Mouse (Mus musculus) neural tube, embryonic 11.5 days (tissue): ENCODE measurements around the gene Igsf21. TPM values are rescaled to one million over a fixed set of nuclear protein-coding genes. Genes with fewer than 3 reads are reported as not detected.

ENCODE experiments used
- ATAC-seq: fragments of 200-750 bp; cut with Nextera tagmentation; 2 replicates; pipeline ENCODE4 v1.8.0; 2017; ENCODE audit warnings: moderate number of reproducible peaks, mild to moderate bottlenecking, moderate TSS enrichment, moderate library complexity; ENCODE audit not compliant: insufficient read depth, low FRiP score, low TSS enrichment
- DNase-seq: peaks from one replicate; pipeline ENCODE4 v3.0.0-alpha.2; 2015; ENCODE audit warnings: low spot score
- H3K27ac ChIP-seq: fragments of 300-500 bp; sonication (generic); 2 replicates; pipeline ENCODE4 v1.5.1; 2014; ENCODE audit warnings: low read depth, mild to moderate bottlenecking, low read length
- H3K27me3 ChIP-seq: fragments of 300-500 bp; sonication (generic); 2 replicates; pipeline ENCODE4 v1.6.1; 2014; ENCODE audit warnings: mild to moderate bottlenecking, low read length, mixed read lengths; ENCODE audit not compliant: control insufficient read depth, insufficient read depth
- H3K36me3 ChIP-seq: fragments of 300-500 bp; sonication (generic); 2 replicates; pipeline ENCODE4 v1.6.1; 2014; ENCODE audit warnings: mild to moderate bottlenecking, low read length, moderate library complexity, mixed read lengths; ENCODE audit not compliant: control insufficient read depth, insufficient read depth
- H3K4me1 ChIP-seq: fragments of 300-500 bp; sonication (generic); 2 replicates; pipeline ENCODE4 v1.6.1; 2014; ENCODE audit warnings: low read length, mixed read lengths; ENCODE audit not compliant: control insufficient read depth, insufficient read depth
- H3K4me2 ChIP-seq: fragments of 300-500 bp; sonication (generic); 2 replicates; pipeline ENCODE4 v1.6.1; 2014; ENCODE audit warnings: low read depth, mild to moderate bottlenecking, moderate library complexity
- H3K4me3 ChIP-seq: fragments of 300-500 bp; sonication (generic); 2 replicates; pipeline ENCODE4 v1.5.1; 2014; ENCODE audit warnings: low read depth, low read length
- H3K9ac ChIP-seq: fragments of 300-500 bp; sonication (generic); 2 replicates; pipeline ENCODE4 v1.6.1; 2014; ENCODE audit warnings: mild to moderate bottlenecking, low read length
- H3K9me3 ChIP-seq: fragments of 300-500 bp; sonication (generic); 2 replicates; pipeline ENCODE4 v1.6.1; 2016; ENCODE audit warnings: low read length; ENCODE audit not compliant: control insufficient read depth
- WGBS: fragments of 180-500 bp; shearing (Covaris S2); extraction: QIAGEN DNeasy Blood & Tissue Kit; methylation state at CpG from one replicate; pipeline ENCODE4 v1.1.7; 2014; 5-methylcytosine and 5-hydroxymethylcytosine counted together
- polyA plus RNA-seq: library from polyadenylated mRNA; unstranded; fragments of >200 nt; fragmentation: Nextera tagmentation; extraction: Ambion mirVana; gene quantifications from 2 replicates; pipeline ENCODE4 v1.2.1, GENCODE M21; 2014

Igsf21 gene
- polyA plus RNA-seq, 1 experiment from 2014 or later = 12.9 TPM

- peaks cover 10% of the 10 kb centered on the region for H3K4me1 ChIP-seq
- H3K4me3 ChIP-seq = no peak overlapping the region
- no peaks in the 10 kb centered on the region for H3K27me3 ChIP-seq
- peak; percentile 63 for ATAC-seq
- no peak overlapping the region for H3K9ac ChIP-seq
- peak; percentile 68 for DNase-seq
- H3K4me2 ChIP-seq = no peak overlapping the region
- H3K27ac ChIP-seq = no peak overlapping the region
- no peaks in the 10 kb centered on the region for H3K9me3 ChIP-seq
- 0% methylated on average over 5 of the region's 5 CpGs for WGBS
- no peaks in the 10 kb centered on the region for H3K36me3 ChIP-seq
Measured at GRCm38 (mm10) chr4:140131201-140131600, 115.4 kb downstream of the Igsf21 start.

- ATAC-seq (no peak), DNase-seq (no peak)
- Histone ChIP-seq H3K4me1 (peaks cover 10% of the 10 kb centered on the region), H3K9me3 (no peaks in the 10 kb centered on the region), H3K9ac (no peak overlapping the region), H3K27ac (no peak overlapping the region), H3K4me3 (no peak overlapping the region), H3K36me3 (no peaks in the 10 kb centered on the region), H3K4me2 (no peak overlapping the region), H3K27me3 (no peaks in the 10 kb centered on the region)
- 63% methylated on average over 12 of the region's 12 CpGs for WGBS
Measured at GRCm38 (mm10) chr4:140129553-140130275, 116.9 kb downstream of the Igsf21 start.

DNA sequence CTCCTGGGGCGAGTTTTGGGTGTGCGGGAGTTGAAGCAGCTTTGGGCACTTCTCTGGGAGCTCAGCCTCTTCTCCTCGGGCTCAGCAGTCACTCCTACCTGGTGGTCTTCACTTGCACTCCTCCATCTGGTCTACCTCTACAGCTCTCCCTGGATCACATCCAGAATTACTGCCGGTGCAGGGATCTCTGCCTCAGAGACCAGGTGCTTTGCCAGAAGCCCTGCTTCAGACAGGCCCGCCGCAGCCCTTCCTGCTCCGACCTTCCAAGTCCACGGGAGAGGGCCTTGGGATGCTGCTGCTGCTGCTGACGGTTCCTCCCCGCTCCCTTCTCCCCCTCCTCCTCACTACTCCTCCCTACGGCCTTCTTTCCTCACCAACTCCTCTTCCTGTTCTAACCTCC, 118.5 kb downstream of the Igsf21 start:
- DNase-seq (no peak), ATAC-seq (no peak)
- H3K4me3 ChIP-seq = no peak overlapping the region
- no peaks in the 10 kb centered on the region for H3K36me3 ChIP-seq
- H3K27me3 ChIP-seq = no peaks in the 10 kb centered on the region
- H3K27ac ChIP-seq = no peak overlapping the region
- H3K4me2 ChIP-seq = no peak overlapping the region
- WGBS = 86% methylated on average over 11 of the region's 11 CpGs
- no peaks in the 10 kb centered on the region for H3K9me3 ChIP-seq
- H3K4me1 ChIP-seq = peaks cover 10% of the 10 kb centered on the region
- H3K9ac ChIP-seq = no peak overlapping the region

- Histone ChIP-seq H3K4me1 (peaks cover 1% of the 10 kb centered on the region), H3K9ac (no peak overlapping the region), H3K27me3 (no peaks in the 10 kb centered on the region), H3K4me3 (no peak overlapping the region), H3K27ac (no peak overlapping the region), H3K9me3 (no peaks in the 10 kb centered on the region), H3K4me2 (no peak overlapping the region), H3K36me3 (no peaks in the 10 kb centered on the region)
- WGBS = 89% methylated on average over 7 of the region's 7 CpGs
- no peak for DNase-seq
- no peak for ATAC-seq
Measured at GRCm38 (mm10) chr4:140125806-140126205, 120.8 kb downstream of the Igsf21 start.

- ATAC-seq (no peak), DNase-seq (no peak)
- no peak overlapping the region for H3K4me2 ChIP-seq
- H3K27me3 ChIP-seq = no peaks in the 10 kb centered on the region
- no peaks in the 10 kb centered on the region for H3K36me3 ChIP-seq
- no peak overlapping the region for H3K9ac ChIP-seq
- WGBS = 80% methylated on average over 5 of the region's 5 CpGs
- H3K4me3 ChIP-seq = no peak overlapping the region
- H3K27ac ChIP-seq = no peak overlapping the region
- no peaks in the 10 kb centered on the region for H3K9me3 ChIP-seq
- H3K4me1 ChIP-seq = no peaks in the 10 kb centered on the region
Measured at GRCm38 (mm10) chr4:140122534-140122933, 124.0 kb downstream of the Igsf21 start.

- no peak for DNase-seq
- no peak for ATAC-seq
- no peaks in the 10 kb centered on the region for H3K27me3 ChIP-seq
- H3K4me3 ChIP-seq = no peak overlapping the region
- no peaks in the 10 kb centered on the region for H3K4me1 ChIP-seq
- WGBS = 84% methylated on average over 7 of the region's 7 CpGs
- no peaks in the 10 kb centered on the region for H3K36me3 ChIP-seq
- no peak overlapping the region for H3K9ac ChIP-seq
- H3K4me2 ChIP-seq = no peak overlapping the region
- H3K9me3 ChIP-seq = no peaks in the 10 kb centered on the region
- H3K27ac ChIP-seq = no peak overlapping the region
Measured at GRCm38 (mm10) chr4:140117275-140117691, 129.3 kb downstream of the Igsf21 start.

DNA sequence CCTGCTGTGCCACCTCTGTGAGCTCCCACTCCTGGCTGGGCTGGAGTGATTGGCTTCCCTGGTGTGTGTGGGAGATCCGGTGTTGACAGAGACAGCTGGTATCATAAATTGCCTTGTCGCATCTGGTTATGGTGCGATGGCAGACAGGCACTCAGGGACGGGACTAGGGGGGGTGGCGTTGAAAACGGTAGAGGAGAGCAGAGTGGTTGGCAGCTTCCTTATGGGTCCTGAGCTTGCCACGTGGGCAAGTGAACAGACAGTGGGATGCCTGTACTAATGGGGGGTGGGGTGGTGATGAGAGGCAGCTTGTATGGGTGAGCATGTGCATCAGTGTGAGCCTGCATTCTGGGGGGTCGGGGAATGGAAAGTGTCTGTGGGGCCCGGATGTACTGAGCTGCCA, 130.8 kb downstream of the Igsf21 start:
- ATAC-seq = no peak
- H3K9me3 ChIP-seq = no peaks in the 10 kb centered on the region
- no peak overlapping the region for H3K27ac ChIP-seq
- H3K36me3 ChIP-seq = no peaks in the 10 kb centered on the region
- H3K4me1 ChIP-seq = no peaks in the 10 kb centered on the region
- no peak overlapping the region for H3K4me3 ChIP-seq
- 74% methylated on average over 9 of the region's 9 CpGs for WGBS
- H3K27me3 ChIP-seq = no peaks in the 10 kb centered on the region
- H3K4me2 ChIP-seq = no peak overlapping the region
- no peak for DNase-seq
- H3K9ac ChIP-seq = no peak overlapping the region

- Histone ChIP-seq H3K27ac (no peak overlapping the region), H3K36me3 (no peaks in the 10 kb centered on the region), H3K9me3 (no peaks in the 10 kb centered on the region), H3K4me1 (no peaks in the 10 kb centered on the region), H3K9ac (no peak overlapping the region), H3K4me2 (no peak overlapping the region), H3K4me3 (no peak overlapping the region), H3K27me3 (peaks cover 6% of the 10 kb centered on the region)
- DNase-seq (no peak), ATAC-seq (no peak)
- WGBS = 93% methylated on average over 6 of the region's 6 CpGs
Measured at GRCm38 (mm10) chr4:140115053-140115452, 131.5 kb downstream of the Igsf21 start.

GRCm38 (mm10) chr4:140113690-140114475, 132.7 kb downstream of the Igsf21 start:
- Histone ChIP-seq H3K4me3 (no peak overlapping the region), H3K4me1 (peaks cover 6% of the 10 kb centered on the region), H3K27ac (no peak overlapping the region), H3K27me3 (peaks cover 16% of the 10 kb centered on the region), H3K36me3 (no peaks in the 10 kb centered on the region), H3K9me3 (no peaks in the 10 kb centered on the region), H3K9ac (no peak overlapping the region), H3K4me2 (no peak overlapping the region)
- 67% methylated on average over 18 of the region's 18 CpGs for WGBS
- no peak for DNase-seq
- no peak for ATAC-seq
